Mouse (Mus musculus) MEL-GATA-1-ER (cell line): ENCODE results near the gene Exosc2.
A peak's percentile ranks its signal among the peaks of the same experiment; 100 is the strongest.

ENCODE experiments used
- DNase-seq: peaks from one replicate; pipeline ENCODE4 v3.0.0-alpha.2; 2012; ENCODE audit warnings: low read depth; ENCODE audit errors: extremely low read depth

Exosc2 gene

GRCm38 (mm10) chr2:31670551-31671035 lies at the start of gene Exosc2:
Gene Exosc2 (plus strand): TSS chr2:31670715.
- peak; percentile 95 for DNase-seq

DNA sequence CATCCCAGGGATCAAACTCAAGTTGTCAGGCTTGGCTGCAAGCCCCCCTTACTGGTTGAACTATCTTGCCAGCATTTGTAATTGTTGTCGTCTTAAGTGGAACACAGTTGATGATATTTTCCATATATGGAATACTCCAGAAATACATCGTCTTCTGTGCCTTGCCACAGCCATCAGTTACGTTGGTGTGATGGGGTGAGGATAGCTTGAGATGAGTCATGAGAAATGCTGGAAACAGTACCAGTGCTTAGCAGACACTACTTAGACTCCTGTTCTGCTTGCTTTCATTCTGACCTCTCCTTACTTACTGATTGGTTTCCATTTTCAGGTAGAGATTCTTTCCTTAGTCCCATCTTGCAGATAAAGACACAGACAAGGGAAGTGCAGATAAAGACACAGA lies 37.0 kb upstream of the Exosc2 start:
- DNase-seq: no peak

GRCm38 (mm10) chr2:31635281-31636137 lies 35.0 kb upstream of the Exosc2 start:
- DNase-seq: no peak

DNA sequence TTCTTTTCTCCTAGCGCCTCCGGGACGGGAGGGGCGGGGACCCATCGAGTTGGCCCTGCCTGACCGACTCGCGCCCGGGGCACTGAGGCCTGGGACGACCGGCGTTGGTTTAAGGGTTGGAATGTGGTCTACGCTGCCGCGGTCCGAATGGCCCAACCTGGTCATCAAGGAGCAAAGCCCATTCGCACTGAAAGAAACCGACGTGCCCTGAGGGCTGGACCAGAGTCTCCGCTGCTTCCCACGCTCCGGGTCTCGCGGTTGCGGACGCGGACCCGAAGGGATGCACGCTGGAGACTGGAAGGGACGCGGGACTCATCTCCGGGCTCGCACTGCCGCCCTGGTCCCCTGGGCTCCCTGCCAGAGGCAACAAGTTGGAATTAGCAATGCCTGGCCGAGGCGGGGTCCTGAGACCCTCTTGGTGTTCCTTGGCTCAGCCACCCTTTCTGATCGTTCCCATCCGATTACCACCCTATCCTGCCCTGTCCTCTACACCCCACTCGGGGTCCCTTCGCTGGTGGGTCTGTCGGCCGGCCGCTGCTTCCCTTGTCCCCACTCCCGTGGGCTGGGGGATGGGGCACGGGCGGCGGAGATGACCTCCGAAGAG lies 34.3 kb upstream of the Exosc2 start:
- no peak for DNase-seq

DNA sequence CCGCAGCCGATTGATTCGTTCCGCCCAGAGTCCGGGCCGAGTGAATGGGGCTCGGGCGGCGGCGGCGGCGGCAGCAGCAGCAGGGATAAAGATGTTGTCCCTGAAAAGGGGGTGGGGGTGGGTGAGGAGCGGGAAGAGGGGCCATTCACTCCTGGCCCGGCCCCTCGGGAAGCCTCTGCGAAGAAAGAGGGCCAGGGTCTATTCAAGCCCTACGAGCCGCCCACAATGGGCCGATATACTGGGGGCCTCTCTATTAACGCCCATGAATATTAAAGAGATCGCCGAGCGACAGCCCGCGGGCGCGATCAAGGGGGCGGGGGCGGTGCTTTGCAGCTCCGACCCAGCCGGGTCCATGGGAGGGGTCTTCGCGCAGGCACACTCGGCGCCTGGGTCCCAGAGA lies 33.8 kb upstream of the Exosc2 start:
- no peak for DNase-seq

GRCm38 (mm10) chr2:31637311-31637710 lies 33.2 kb upstream of the Exosc2 start:
- DNase-seq: no peak

- no peak for DNase-seq
Measured at GRCm38 (mm10) chr2:31637807-31638206, 32.7 kb upstream of the Exosc2 start.

DNA sequence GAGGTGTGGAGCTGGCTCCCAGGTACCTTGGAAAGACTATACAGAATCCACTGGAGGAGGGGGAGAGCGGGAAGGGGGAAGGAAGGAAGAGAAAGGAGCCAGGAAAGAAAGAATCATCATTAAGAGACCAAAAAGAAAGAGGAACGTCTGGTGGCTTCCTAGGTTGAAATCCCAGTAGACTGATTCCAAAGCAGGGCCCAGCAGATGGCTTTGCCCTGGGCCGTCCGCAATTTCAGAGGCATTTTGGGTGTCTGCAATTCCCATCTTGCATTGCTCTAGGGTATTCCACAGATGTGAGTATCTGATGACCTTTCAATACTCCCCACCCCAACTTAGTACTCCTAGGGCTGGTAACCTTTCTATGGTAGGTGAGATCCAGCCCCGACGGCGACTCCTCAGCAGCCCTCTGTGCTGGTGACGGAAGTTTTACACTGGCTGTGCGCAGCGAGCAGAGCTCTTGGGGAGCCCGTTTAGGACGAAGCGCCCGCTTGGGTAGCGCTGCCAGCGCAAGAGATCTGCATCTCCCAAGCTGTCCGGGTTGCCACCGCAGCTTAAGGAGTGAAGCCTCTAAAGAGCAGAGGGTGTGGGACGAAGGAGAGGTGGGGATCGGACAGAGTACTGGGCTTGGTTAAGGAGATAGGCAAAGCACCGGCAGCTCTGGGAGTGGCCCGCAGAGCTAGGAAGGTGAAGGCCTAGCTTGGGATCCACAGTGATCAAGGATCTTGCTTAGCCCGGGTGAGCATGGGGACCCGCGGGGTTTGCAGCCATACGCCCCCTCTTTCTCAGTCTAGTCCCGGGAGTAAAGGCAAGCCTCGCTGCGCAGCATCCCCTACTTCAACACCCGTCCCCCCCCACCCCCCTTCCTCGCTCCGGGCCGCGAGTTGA lies 31.7 kb upstream of the Exosc2 start:
- DNase-seq: no peak

GRCm38 (mm10) chr2:31639466-31639760 lies 31.1 kb upstream of the Exosc2 start:
- no peak for DNase-seq

GRCm38 (mm10) chr2:31639901-31640608 lies 30.5 kb upstream of the Exosc2 start, which contains the start of gene Prdm12:
Gene Prdm12 (plus strand): TSS chr2:31640037.
- no peak for DNase-seq

- no peak for DNase-seq
Measured at GRCm38 (mm10) chr2:31640609-31641507, 29.7 kb upstream of the Exosc2 start.

DNA sequence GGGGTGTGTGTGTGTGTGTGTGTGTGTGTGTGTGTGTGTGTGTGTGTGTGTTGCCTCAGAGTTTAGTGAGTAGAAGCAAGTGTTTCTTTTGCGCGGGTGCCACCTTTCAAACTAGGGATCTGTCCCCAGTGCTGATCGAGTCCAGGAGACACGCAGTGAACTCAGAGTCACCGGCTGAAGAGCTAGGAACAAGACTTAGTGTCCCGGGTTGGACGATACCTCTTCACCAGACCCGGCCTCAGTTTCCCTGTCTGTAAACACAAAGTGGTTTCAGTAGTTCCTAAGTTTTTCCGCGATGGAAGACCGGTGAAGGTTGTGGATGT lies 29.0 kb upstream of the Exosc2 start:
- DNase-seq: no peak

GRCm38 (mm10) chr2:31641929-31642328 lies 28.6 kb upstream of the Exosc2 start:
- no peak for DNase-seq

GRCm38 (mm10) chr2:31653971-31654853 lies 16.3 kb upstream of the Exosc2 start:
- DNase-seq: no peak

DNA sequence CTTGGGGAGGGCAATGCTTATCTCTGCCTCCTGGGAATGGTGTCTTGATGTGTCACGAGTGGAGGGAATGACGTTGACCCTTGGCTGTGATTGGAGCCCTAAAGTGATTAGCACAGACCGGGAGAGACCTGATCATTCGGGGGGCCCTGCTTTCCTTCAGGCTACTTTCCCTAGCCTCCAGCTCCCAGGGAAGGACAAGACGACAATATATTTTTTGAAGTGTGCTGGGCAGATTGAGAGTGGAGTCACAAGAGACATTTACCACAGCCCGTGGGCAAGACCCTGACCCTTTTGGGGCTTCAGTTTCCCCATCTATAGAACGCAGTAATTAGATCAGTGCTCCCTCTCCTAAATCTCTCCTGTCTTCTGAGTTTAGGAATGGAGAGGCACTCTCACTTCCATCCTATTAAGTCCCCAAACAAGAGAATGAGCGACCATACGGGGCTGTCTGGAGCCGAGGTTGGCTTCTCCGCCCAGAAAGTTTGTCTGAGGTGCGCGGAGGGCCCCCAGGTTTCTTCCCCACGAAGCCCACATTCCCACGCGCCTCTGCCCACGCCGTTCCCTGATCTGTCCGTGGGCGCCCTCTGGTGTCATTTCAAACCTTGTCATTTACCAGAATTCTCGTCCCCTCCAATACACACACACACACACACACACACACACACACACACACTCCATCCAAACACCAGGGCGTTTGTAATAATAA lies 15.5 kb upstream of the Exosc2 start:
- no peak for DNase-seq

- no peak for DNase-seq
Measured at GRCm38 (mm10) chr2:31656374-31656773, 14.1 kb upstream of the Exosc2 start.

DNA sequence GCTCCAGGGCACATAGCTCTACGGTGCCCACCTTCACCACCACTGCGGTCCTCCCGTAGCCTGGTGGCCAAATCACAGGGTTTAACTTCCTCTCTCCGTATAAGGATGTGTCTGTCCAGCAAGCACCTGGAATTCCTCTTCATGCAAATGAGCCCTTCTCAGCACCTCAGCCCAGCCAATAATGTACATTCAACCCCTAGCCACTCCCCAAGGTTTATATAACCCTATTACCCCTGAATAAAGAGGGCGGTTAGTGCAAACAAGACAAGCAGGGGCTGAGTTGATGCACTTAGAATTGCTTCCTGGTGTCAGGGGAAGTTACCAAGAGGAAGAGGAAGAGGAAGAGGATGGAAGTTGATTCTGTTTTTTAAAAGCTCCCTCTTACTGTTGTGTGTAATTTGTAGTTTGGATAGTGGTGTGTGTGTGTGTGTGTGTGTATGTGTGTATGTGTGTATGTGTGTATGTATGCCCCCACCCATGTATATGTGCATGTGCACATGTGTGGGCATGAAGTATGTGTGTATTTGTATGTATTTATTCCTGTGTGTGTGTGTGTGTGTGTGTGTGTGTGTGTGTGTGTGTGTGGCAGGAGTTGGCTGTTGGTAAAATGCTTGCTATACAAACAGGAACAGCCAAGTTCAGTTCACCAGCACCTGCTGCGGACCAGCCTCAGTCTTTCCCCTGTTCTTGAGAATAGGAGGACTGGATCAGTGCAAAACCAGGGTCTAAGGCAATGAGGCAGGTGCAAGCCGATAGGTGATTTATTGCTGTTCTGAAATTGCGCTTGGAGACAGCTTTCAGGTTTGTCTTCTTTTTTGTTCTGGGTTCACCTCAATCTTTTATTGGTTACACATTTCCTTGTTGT lies 7.3 kb upstream of the Exosc2 start:
- no peak for DNase-seq

DNA sequence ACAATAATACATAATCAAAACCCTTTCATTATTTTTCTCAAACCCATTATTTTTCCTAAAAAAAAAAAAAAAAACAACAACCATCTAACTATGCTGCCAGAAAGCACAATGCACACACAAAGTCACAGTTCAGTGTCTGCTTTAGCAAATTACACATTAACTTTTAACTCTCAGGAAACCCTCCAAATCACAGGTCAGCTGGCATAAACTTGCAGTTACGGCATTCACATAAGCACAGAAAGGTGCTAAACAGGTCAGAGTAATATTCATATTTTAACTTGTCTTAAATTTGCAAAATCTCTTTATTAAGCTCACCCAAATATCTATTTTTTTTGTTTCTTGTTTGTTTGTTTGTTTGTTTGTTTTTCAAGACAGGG lies 6.7 kb upstream of the Exosc2 start:
- DNase-seq: no peak
